Mouse (Mus musculus) 3134 (cell line): Measurements from ENCODE around the gene Hibch.
"Not testable (repeated sequence)": the region's sequence is repeated elsewhere in the genome, so short reads cannot be mapped to it uniquely, and the experiment has no call there.

Experiments
- DNase-seq: peaks from one replicate; pipeline ENCODE4 v3.0.0-alpha.2; 2011; ENCODE audit warnings: low spot score; ENCODE audit not compliant: insufficient read length; ENCODE audit errors: extremely low read depth

The Hibch gene

DNA sequence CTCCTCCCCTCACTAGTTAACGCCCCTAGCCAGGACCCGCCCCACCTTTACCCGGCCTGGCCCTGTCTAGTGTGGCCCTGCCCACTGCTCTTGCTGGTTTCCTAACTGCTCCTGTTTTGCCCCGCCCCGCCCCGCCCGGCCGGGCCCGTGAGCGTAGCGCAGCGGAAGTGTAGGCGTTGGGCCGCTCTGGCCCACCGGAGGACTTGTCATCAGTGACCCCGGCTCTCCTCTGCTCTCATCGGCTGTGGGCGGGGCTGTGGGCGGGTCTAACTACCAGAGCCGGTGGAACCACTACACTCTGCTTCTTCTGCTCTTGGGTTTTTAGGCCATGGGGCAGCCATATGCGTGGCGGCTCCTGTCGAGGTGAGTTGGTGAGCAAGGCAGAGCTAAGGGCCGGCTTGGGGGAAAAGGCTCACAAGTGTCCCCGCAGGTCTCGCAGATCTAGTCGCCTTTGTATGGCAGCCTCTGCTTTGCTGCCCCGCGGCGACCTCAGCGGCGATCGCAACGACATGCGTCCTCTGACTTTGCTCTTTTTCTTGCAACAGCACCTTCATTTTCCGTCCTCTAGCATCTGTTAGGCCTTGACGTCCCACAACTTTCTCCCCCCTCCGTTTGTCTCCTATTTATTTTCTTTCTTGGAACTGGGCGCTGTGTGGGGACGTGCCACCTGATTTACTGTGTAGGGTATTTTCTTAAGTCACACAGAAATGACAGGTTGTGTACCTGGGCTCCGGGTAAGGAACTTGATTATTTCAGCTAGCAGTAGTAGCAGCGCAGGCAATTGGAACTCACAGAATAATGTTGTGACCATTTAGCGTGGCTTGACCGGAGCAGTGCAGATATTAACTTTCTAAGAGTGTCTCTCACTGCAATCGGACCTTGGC is at the start of gene Hibch:
Hibch (plus strand) TSS at position 148 of the 884 bp plus-strand sequence.
- DNase-seq = peak; percentile 99

DNA sequence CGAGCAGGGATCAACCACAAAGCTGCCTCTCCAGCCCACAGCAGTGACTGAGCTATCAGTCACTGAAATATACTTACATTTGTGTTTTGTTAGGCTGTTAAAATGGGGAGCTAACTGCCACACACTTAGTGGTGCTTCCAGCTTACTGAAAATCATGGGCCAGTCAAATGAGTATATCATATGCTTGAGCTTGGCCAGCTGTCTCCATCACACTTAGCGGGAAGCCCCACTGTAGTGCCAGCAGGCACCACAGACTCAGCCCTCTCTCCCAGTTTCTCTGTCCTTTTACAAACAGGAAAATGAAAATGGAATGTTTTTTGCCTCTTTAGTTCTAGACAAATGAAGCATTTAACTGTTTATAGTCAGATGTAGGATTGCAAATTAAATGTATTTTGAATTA is 48.8 kb upstream of the Hibch start:
- DNase-seq = no peak

DNA sequence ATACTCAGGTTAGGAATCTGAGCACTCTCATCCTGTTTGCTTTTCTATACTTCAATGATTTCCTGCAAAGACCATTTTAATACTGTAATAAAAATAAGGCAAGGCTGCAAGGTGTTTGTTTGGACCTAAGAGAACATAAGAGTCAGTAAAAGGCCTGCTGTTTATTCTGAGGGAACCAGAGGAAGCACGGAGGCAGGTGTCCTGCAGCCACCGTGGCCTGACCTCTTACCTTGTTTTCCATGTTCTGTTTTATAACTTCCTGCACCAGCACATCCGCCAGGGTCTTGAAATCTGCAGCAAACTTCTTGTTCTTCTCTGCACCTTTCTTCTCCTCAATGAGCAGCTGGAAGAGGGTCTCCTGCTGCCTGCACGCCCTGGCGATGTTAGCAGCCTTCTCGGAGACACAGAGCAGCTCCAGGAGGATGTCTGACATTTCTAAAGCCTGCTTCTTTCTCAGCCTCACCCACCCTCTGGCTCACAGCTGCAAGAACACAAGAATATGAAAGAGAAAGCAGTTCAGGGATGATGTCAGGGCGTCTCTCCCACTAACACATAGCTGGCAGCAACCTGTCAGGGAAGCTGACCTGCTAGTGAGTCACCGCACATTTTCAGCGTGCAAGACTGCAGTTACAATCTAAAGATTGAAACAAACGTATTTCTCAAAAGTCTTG is 45.5 kb upstream of the Hibch start:
- peak; percentile 46 for DNase-seq

DNA sequence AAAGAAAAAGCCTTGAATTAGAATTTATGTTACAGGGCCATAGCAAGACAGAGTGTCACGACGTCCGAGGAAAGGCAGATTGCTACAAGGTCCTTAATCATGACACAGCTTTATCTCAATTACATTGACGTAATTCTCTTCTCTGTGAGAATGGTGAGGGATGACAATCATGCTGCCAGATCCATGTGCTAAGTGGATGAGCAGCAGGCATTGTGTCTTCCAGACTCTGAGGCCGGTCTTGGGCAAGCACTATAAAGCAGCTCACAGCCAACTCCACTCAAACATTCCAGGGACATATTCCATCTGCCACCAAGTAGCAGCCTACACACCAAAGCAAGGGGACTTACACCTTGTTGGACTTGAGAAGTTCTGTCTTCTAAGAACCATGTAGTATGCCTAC is 45.0 kb upstream of the Hibch start:
- DNase-seq = no peak

DNA sequence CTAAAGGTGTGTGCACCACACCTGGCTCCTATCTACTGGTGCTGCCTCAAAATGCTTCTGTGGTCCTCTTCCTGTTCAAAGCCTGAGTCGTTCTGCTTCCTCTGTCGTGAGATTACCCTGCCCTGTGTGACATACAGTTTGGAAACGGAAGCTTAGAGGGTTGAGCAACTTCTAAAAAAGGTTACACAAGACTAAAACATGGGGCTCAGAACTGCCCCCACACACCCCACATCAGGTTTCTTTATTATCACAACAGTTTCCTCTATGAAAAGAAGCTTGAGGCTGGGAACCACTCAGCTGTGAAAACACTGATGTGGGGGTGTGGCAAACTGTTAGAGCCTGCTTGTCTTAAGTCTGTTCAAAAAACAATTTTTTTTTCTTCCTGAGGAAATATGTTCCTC is 44.4 kb upstream of the Hibch start:
- no peak for DNase-seq

DNA sequence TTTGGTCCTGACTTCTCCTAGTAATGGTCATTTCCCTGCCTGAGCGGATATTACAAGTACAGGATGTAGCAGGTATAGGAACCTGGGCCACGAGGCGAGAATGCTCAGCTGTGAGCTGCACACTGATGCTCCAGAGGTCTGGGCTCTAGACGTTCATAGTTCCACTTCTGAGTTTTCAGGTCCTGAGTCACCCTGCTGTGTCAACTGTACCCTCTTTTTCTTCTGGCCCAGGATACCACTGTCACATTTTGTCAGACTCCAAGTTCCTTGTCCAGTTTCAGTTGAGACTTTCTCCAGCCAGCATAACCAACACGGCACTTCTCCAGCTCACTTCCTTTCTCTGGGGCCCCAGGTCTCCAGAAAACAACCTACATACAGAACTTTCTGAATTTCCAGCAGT is 43.1 kb upstream of the Hibch start:
- no peak for DNase-seq

DNA sequence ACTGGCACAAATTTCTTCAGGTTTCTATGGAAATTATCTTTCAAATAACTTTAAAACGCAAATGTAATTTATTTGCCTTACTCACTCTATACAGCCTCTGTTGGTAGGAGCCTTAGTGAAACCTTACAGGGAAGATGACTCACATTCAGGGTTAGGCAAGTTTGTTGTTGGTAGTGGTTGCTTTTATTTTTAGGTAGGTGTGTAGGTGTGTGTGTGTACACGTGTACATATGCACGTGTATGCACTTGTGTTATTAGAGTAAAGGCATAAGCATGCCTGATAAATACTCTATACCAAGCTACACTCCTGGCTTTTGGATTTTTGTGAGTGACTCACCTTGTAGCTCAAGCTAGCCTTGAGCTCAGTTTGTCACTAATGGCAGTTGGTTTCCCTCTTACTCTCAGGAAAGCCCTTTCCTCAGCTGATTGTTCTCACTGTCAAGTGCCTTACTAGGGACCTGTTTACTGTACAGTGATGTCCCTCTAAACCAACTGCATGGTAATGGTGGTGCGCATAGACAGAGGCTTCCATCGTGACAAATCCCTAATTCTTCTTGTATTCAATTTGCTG is 42.2 kb upstream of the Hibch start:
- DNase-seq = no peak

DNA sequence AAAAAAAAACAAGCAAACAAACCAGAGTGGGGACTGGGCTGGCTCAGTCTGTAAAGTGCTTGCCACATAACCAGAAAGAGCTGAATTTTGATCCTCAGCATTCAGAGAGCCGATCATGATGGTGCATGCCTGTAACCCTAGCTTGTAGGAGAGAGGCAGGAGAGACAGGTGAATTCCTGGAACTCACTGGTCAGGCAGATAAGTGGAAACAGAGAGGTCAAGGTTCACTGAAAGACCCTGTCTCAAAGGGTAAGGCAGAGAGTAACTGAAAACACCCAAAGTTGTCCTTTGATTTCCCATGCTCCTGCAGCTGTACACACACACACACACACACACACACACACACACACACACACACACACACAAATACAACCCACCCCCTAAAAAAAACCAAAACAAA is 39.7 kb upstream of the Hibch start:
- no peak for DNase-seq

DNA sequence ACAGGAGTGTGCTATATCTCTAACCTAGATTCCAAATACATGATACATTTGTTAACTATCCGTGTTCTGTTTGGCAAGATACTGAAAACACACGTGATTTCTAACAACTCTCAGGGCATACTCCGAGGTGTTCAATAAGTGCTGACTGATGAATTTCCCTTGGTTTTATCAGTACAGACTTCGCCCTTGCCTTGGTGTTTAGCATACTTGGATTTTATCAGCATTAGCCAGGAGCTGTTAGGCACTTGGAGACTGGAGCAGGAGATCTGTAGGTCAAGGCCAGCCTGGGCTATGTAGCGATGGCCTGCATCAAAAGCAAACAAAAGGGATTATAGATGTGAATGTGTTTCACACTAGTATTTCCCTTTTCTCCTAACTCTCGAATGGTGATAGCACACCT is 36.3 kb upstream of the Hibch start:
- no peak for DNase-seq

DNA sequence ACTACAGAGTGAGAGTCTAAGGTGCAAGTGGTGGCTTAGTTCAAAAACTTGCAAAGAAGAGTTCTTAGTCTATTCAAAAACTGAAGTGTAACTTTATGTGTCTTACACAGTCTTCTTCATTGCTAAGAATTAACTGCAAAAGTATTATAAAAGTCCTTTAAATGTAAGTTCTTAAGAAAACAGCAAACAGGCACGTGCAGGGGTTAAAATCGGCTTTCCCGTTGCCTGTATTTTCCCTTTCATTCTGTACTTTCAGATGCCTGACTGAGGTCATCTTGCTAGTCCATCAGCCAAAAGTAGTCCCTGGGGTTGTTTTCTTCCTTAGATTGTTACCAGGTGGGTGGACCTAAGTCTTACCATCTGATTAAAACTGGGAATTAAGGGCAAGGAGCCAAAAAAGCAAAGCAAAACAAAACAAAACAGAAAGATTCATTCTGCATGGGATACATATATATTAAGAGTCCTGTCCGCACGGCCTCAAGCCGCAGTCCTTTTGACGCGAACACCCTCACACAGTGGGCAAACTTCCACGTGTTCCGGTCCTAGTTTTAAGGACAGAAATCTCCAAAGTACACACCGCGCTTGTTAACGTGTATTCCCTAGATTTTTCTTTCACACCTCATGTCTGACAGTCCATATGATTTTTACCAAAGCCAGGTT is 28.4 kb upstream of the Hibch start:
- peak; percentile 28 for DNase-seq

DNA sequence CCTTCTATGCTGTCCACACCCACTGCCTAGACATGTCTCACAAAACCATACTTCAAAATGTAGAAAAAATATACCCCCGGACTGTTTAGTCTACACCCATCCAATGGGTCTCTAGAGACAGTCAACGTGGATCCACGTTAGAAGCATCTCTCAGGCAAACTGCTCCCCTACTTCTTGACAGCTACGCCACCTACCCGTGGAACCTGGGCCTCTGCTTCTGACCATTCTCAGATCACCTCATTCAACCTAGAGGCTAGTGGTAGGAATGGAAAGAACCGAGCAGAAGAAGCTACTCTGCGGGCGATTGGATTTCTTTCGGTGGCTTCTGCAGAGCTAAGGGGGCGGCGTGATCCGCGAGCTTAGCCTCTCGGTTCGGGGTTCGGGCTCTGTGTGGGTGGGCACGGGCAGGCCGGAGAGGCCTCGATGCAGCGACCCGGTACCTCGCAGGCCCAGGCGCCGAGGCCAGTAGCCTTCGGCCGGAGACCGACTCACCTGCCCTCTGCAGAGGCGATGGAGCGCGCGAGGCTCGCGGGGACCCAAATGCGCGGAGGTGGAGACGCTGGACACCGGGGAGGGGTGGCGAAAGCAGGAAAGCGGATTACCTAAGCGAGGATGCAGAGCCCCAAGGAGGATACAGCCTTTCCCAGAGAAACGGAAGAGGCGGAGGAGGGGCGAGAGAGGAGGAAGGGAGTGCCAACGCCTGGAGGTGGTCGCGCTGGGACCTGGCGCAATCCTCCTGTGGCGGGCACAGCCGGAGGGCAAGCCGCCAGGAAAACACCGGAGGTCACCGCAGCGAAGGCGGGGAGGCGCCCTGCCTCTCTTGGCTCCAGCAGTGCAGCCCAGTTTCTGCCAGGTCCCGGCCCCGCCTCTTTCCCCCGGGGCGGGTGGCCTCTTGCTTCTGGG is 27.6 kb upstream of the Hibch start, which contains the start of gene Inpp1:
Inpp1 (minus strand) TSS at position 779 of the 903 bp plus-strand sequence.
- peak; percentile 90 for DNase-seq

DNA sequence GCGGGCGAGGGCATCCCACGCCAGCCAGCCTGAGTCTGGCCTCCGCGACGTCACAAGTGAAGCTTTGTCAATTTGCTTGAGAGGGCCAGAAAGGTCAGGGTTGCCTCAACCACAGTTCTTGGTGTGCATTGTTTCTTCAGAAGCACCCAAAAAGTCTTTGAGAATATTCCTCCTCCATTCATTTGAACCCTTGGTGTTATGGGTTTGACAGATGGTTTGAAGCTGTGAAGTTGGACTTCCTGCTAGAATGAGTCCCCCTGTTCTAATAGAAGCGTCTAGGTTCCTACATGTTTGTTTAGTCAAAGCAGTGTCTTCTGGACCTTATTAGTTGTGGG is 26.9 kb upstream of the Hibch start:
- no peak for DNase-seq

DNA sequence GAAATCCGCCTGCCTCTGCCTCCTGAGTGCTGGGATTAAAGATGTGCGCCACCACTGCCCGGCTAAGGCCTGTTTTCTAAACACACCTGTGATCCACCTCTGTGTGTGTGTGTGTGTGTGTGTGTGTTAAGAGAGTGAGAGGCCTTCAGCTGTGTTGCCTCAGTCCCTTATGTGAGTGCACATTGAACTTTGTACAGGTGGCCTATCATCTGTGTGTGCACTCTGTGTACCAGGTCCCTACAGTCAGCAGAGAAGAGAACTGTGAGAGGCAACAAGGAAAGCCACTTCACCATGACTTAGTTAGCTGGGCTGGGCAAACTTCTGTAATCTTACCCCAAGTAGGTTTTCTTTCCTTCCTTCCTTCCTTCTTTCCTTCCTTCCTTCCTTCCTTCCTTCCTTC is 5.6 kb upstream of the Hibch start:
- DNase-seq = no peak

DNA sequence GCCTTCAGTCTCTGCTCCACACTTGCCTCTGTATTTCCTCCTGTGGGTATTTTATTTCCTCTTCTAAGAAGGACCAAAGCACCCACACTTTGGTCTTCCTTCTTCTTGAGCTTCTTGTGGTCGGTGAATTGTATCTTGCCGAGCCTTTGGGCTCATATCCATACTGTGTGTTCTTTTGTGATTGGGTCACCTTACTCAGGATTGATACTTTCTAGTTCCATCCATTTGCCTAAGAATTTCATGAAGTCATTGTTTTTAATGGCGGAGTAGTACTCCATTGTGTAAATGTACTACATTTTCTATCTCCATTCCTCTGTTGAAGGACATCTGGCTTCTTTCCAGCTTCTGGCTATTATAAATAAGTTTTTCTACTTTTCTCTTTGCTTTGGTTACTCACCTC is 375 bp upstream of the Hibch start:
- no peak for DNase-seq

DNA sequence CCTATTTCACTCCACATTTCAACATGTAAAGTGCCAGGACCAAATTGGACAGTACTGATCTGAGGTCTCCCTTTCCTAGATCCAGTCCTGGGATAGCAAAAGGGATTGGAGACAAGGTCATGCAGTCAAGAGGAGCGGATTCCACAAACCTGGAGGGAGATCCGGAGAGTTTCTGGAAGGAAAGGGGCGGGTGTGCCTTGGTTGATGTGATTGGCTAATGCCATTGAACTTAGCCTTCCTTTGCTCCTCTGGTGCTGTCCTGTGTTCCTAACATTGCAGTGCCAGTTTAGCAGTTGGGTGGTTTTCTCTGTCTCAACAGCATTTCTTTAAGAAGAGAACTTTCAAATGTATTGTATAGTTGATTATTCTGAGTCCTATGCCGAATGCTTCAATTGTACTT is 1.8 kb downstream of the Hibch start:
- DNase-seq = no peak

DNA sequence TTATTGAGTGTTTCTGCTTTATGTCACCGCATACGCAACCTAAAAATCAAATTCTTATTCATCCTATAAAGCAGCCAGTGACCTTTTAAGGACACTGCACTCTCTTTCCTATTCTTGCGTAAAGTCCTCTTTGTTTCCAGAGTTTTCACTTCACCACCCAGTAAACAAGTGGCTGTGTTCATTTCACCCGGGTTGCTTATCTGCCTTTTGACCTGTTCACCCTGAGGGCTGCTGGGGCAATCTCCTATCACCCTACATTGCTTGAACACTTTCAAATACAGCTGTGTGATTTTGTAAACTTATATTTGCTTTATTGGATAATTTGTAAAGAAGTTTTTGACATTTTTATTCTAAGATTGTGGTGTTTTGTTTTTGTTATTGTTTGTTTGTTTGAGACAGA is 4.7 kb downstream of the Hibch start:
- no peak for DNase-seq

DNA sequence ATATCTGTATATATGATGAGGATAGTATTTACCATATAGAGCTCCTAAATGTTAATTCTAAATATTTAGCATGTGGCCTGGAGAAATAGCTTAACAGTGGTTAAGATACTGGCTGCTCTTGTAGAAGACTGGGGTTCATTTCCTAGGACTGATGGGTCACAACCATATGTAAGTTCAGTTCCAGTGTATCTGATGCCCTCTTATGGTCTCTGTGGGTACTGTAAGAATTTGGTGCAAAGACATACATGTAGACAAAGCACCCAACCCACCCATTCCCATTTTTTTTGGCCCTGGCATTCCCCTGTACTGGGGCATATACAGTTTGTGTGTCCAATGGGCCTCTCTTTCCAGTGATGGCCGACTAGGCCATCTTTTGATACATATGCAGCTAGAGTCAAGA is 9.3 kb downstream of the Hibch start:
- not testable (repeated sequence) for DNase-seq

DNA sequence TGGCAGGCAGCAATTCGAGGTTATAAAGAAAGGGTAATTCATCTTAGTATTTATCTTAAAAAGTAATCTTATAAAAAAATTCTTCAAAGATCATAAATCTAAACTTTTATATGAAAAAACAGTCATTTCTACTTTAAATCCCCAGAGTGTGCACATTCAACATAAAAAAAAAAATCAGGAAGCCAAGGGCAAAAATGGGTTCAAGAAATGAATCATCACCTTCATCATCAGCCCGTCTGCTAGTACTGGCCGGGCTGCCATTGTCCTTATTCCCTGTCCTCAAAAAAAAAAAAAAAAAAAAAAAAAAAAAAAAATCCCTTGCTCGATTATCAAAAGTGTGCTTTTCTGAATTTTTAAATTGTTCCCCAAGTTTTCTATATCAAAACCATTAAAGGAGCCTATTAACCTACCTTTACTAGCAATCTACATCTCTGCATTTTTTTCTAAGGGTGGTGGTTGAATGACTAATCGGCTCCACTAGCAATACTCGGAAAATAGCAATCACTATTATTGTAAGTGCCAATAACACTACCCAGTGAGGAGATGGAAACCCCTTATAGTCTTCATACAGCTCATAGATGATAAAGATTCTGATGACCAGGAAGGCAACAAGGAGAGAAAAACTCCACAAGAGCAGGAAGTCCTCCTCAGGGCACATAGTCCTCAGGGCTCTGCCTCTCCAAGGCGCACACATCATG is 11.3 kb downstream of the Hibch start:
- DNase-seq = peak; percentile 17

DNA sequence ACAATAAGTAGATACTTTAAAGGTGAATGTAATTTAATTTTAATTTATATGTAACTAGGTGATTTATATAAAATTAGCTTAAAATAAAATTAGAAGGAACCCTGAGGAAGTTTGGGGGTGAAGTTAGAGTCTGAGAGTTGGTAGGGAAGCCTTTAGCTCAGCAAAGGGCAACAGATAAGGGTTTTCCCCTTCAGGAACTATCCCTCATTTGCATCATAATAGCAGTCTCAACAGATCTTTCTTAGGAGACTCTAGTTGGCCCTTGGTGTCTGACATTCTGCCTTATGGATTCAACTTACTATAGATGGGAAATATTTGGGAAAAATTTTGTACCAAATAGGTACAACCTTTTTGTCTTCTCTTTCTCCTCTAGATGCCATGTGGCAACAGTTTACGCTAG is 19.5 kb downstream of the Hibch start:
- DNase-seq = no peak

DNA sequence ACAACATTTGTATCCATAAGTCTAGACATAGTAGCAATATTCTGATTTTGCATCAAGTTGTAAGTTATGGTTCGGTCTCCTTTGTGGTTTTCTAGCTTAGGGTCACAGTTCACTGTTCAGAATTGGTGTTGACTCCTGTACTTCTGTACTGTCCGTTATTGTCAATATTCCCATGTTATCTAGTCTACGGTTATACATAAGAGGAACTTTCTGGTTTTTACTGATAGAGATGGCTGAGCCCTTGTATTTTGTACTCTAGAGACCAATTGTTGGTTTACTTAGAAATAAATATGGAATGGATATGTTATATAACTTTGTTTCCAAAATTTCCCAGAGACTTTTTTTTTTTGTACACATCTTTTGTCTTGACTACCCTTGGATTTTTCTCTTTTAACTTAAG is 21.3 kb downstream of the Hibch start:
- DNase-seq = no peak
